Mouse (Mus musculus) lung, postnatal 0 days (tissue): Measurements from ENCODE around the gene Rgs11.

Source experiments
- CTCF ChIP-seq: IDR thresholded peaks from 2 replicates; pipeline ENCODE4 v1.5.1; 2016; ENCODE audit warnings: antibody characterized with exemption, mild to moderate bottlenecking
- EP300 ChIP-seq: IDR thresholded peaks from 2 replicates; pipeline ENCODE4 v1.6.1; 2016; ENCODE audit warnings: antibody characterized with exemption, mild to moderate bottlenecking, control low read depth

DNA sequence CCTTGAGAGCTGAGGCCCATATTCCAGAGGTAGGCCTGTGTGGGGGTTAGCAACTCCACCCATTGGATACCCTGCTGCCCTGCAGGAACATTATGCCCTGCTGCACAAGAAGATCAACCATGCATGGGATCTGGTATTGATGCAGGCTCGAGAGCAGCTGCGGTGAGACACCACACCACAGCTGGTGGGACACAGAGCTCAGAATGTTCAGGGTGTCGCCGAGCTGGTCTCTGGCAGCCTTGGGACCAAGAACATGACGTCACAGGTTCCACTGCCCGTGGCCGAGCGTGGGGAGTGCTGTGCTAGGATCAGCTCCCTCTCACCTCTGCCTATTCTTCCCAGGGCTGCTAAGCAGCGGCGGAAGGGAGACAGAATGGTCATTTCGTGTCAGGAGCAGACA lies 2.0 kb downstream of the Rgs11 start:
- TF ChIP-seq CTCF, result no peak
- no peak for TF ChIP-seq EP300
